In the genomic region with DNA sequence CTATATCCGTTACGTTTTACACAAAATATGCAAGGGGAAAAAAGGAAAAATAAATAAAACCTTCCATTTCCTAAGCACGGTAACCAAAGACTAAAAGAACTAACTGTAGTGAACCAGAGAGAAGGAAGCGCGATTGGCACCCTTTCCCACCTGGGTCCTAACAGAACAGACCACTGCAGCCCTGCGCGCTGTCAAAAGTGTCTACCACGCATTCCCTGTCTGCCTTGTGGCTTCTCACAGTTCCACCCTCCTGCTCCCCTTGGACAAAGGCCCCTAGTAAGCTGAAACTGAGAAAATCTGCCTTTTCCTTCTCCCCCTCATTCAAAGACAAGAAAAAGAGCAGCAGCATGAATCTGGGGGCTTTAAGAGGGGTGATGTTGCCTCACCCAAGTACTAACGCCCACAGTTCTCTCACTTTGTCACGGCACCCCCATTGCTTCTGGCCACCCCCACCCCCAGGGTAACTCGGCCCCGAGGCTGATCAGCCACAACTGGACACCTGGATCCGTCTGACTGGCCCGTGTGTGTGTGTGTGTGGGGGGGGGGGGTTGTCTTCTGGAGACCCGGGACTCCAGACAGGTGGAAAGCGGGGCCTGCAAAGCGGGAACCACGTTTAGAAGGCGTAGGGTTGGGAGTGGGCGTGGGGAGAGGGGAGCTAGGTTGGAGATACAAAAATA, we compare ENCODE assay signal across 12 mouse cellular contexts. TPM values are rescaled to one million over a fixed set of nuclear protein-coding genes. Genes with fewer than 3 reads are reported as not detected.
DNase-seq lines count a peak whose midpoint lies in the region; ATAC-seq and TF ChIP-seq lines count a peak whose summit lies in the region.
"Had no signal": no experiment of that assay in that cellular context is flagged by ENCODE, and none has a peak within 500 bp of the region (broad histone marks: within the 10 kb centered on the region; RNA-seq: fewer than 3 reads in every experiment).

No protein-coding gene starts in this region.

- no peak for DNase-seq in kidney, postnatal 36 days
- peak; percentile 23 for DNase-seq in ZHBTc4 (ENCODE audit: low read depth, low spot score)
- no peak for DNase-seq in frontal cortex, postnatal 14 days (ENCODE audit: low spot score in 2 of 2)
- DNase-seq in right cerebral cortex, adult 18-20 months = no peak
- no peak for DNase-seq in gastrocnemius, adult 8-10 months (ENCODE audit: low spot score in 2 of 2)
- DNase-seq: layer of hippocampus, adult 9-11 months had no signal

- TF ChIP-seq CTCF in E14TG2a.4 (conservative IDR thresholded peaks at IDR 0.05; ENCODE audit: low read length) = no peak
- no peak for TF ChIP-seq CTCF in intestine, postnatal 0 days (IDR thresholded peaks at IDR 0.05; ENCODE audit: low read depth)

- H3K9ac ChIP-seq in kidney, embryonic 14.5 days (ENCODE audit: low read depth, low read length) = no peak overlapping the region
- H3K9ac ChIP-seq in intestine, postnatal 0 days (ENCODE audit: low read depth, low read length) = no peak overlapping the region

- no peaks in the 10 kb centered on the region for H3K9me3 ChIP-seq in kidney, embryonic 14.5 days (ENCODE audit: control insufficient read depth, low read length)
- H3K9me3 ChIP-seq in E14TG2a.4 (ENCODE audit: low read length) = no peaks in the 10 kb centered on the region
- no peaks in the 10 kb centered on the region for H3K9me3 ChIP-seq in intestine, postnatal 0 days (ENCODE audit: control insufficient read depth)

- no peak overlapping the region for H3K4me2 ChIP-seq in kidney, embryonic 14.5 days (replicated peaks; ENCODE audit: low read depth, low read length)
- H3K4me2 ChIP-seq in intestine, postnatal 0 days (replicated peaks; ENCODE audit: low read depth) = no peak overlapping the region

- ATAC-seq in kidney, embryonic 14.5 days (ENCODE audit: low FRiP score, low TSS enrichment) = no peak
- ATAC-seq in intestine, postnatal 0 days = peak; percentile 16; the same call in 1 of the 2 replicates

- peaks cover 80% of the 10 kb centered on the region for H3K27me3 ChIP-seq in kidney, embryonic 14.5 days (ENCODE audit: control insufficient read depth, insufficient read depth, low read length)
- peaks cover 84% of the 10 kb centered on the region for H3K27me3 ChIP-seq in E14TG2a.4 (ENCODE audit: insufficient read depth, low read length)
- peaks cover 94% of the 10 kb centered on the region for H3K27me3 ChIP-seq in intestine, postnatal 0 days (replicated peaks; ENCODE audit: control insufficient read depth, insufficient read depth, low read length)

- H3K36me3 ChIP-seq in kidney, embryonic 14.5 days (ENCODE audit: control insufficient read depth, insufficient read depth, low read length) = no peaks in the 10 kb centered on the region
- no peaks in the 10 kb centered on the region for H3K36me3 ChIP-seq in E14TG2a.4 (ENCODE audit: insufficient read depth, low read length)
- no peaks in the 10 kb centered on the region for H3K36me3 ChIP-seq in intestine, postnatal 0 days (ENCODE audit: control insufficient read depth, insufficient read depth)

- H3K4me3 ChIP-seq in kidney, embryonic 14.5 days (ENCODE audit: low read length) = peak overlapping the region; percentile 34
- peak overlapping the region; percentile 72 for H3K4me3 ChIP-seq in E14TG2a.4 (replicated peaks; ENCODE audit: low read length)
- peak overlapping the region; percentile 36 for H3K4me3 ChIP-seq in intestine, postnatal 0 days (ENCODE audit: low read depth, low read length)

- peaks cover 13% of the 10 kb centered on the region for H3K4me1 ChIP-seq in kidney, embryonic 14.5 days (ENCODE audit: control insufficient read depth, insufficient read depth, low read length)
- H3K4me1 ChIP-seq in E14TG2a.4 (replicated peaks; ENCODE audit: low read depth, low read length) = peaks cover 28% of the 10 kb centered on the region
- H3K4me1 ChIP-seq in intestine, postnatal 0 days (replicated peaks; ENCODE audit: control insufficient read depth, insufficient read depth, low read length) = no peaks in the 10 kb centered on the region

- no peak overlapping the region for H3K27ac ChIP-seq in kidney, embryonic 14.5 days (ENCODE audit: low read depth, low read length)
- no peak overlapping the region for H3K27ac ChIP-seq in intestine, postnatal 0 days (ENCODE audit: low read depth, low read length)

- 3% methylated on average over 20 of the region's 20 CpGs for WGBS in kidney, embryonic 14.5 days
- 5% methylated on average over 20 of the region's 20 CpGs for WGBS in intestine, postnatal 0 days

RNA-seq across cellular contexts. Expression of a gene that starts 4.5 kb away (rescaled TPM):
- polyA plus RNA-seq in kidney, embryonic 14.5 days (2014; fragmentation: Nextera tagmentation; extraction: Ambion mirVana) = not detected in 2 replicates
- not detected in 2 replicates for polyA plus RNA-seq in intestine, postnatal 0 days (2015; fragmentation: Nextera tagmentation; extraction: Ambion mirVana)
- total RNA-seq in gastrocnemius, adult 8-10 months (2022) = not detected
- total RNA-seq: adrenal gland, adult 18-20 months; hematopoietic stem cell, adult 5-6 weeks had no signal
- polyA plus RNA-seq: spleen, adult 2 months had no signal

RNA-seq across cellular contexts. Expression of a gene that starts 13.2 kb away (rescaled TPM):
- 0.17 and 0.22 TPM in 2 replicates for polyA plus RNA-seq in kidney, embryonic 14.5 days (2014; fragmentation: Nextera tagmentation; extraction: Ambion mirVana)
- not detected in 2 replicates for polyA plus RNA-seq in intestine, postnatal 0 days (2015; fragmentation: Nextera tagmentation; extraction: Ambion mirVana)
- total RNA-seq in gastrocnemius, adult 8-10 months (2022) = not detected
- total RNA-seq: adrenal gland, adult 18-20 months; hematopoietic stem cell, adult 5-6 weeks had no signal
- polyA plus RNA-seq: spleen, adult 2 months had no signal

RNA-seq across cellular contexts. Expression of a gene that starts 19.9 kb away (rescaled TPM):
- 6.2 and 7.2 TPM in 2 replicates for polyA plus RNA-seq in kidney, embryonic 14.5 days (2014; fragmentation: Nextera tagmentation; extraction: Ambion mirVana)
- 0.12 TPM in 1 of 2 replicates, not detected in the other for polyA plus RNA-seq in intestine, postnatal 0 days (2015; fragmentation: Nextera tagmentation; extraction: Ambion mirVana)
- not detected for total RNA-seq in gastrocnemius, adult 8-10 months (2022)
- total RNA-seq: adrenal gland, adult 18-20 months; hematopoietic stem cell, adult 5-6 weeks had no signal
- polyA plus RNA-seq: spleen, adult 2 months had no signal

RNA-seq across cellular contexts. Expression of a gene that starts 24.5 kb away (rescaled TPM):
- 54.5 and 56.2 TPM in 2 replicates for polyA plus RNA-seq in kidney, embryonic 14.5 days (2014; fragmentation: Nextera tagmentation; extraction: Ambion mirVana)
- 0.64 TPM in 1 of 2 replicates, not detected in the other for polyA plus RNA-seq in intestine, postnatal 0 days (2015; fragmentation: Nextera tagmentation; extraction: Ambion mirVana)
- not detected for total RNA-seq in gastrocnemius, adult 8-10 months (2022)
- total RNA-seq: adrenal gland, adult 18-20 months; hematopoietic stem cell, adult 5-6 weeks had no signal
- polyA plus RNA-seq: spleen, adult 2 months had no signal

RNA-seq across cellular contexts. Expression of a gene that starts 36.8 kb away (rescaled TPM):
- 45.1 and 45.9 TPM in 2 replicates for polyA plus RNA-seq in kidney, embryonic 14.5 days (2014; fragmentation: Nextera tagmentation; extraction: Ambion mirVana)
- 0.10 and 1.6 TPM in 2 replicates for polyA plus RNA-seq in intestine, postnatal 0 days (2015; fragmentation: Nextera tagmentation; extraction: Ambion mirVana)
- total RNA-seq in gastrocnemius, adult 8-10 months (2022) = 1 to 10 TPM; 6.1 to 8.5 (median 7.6) TPM
- total RNA-seq: adrenal gland, adult 18-20 months; hematopoietic stem cell, adult 5-6 weeks had no signal
- polyA plus RNA-seq: spleen, adult 2 months had no signal
